Mouse (Mus musculus): ENCODE data around the gene Tomm6. TPM values are rescaled to one million over a fixed set of nuclear protein-coding genes. Genes with fewer than 3 reads are reported as not detected.
"Not testable (repeated sequence)": the region's sequence is repeated elsewhere in the genome, so short reads cannot be mapped to it uniquely, and the experiment has no call there.

Tomm6 gene
- polyA plus RNA-seq, 1 experiment from 2014 or later: 408 TPM

DNA sequence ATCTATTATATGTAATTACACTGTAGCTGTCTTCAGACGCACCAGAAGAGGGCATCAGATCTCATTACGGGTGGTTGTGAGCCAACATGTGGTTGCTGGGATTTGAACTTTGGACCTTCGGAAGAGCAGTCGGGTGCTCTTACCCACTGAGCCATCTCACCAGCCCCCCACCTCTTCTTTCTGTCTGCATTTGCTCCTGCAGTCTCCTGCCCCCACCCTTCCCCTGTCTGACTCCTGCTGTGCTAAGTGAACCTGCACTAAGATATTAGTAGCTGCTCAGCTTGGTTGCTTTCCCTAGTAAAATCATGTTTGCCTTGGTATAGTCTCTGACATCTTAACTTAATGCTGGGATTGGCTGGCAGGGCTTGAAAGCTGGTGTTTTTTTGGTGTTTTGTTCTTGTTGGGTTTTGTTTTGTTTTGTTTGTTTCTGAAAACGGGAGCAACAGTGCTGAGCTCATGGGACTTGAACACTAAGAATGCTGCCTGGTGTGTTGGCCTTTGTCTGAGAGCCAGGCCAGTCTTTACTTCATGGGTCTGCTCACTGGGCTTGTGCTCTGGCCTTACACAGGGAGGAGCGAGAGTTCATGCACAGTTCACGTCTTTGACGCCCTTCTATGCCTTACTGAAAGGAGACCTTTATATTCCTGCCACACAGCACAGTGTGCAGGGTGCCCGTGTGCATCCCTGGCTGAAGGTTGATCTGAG lies 25.0 kb downstream of the Tomm6 start:
- Histone ChIP-seq H3K9me3 (no peaks in the 10 kb centered on the region), H3K4me1 (replicated peaks) (peaks cover 12% of the 10 kb centered on the region; the same call in 1 of the 2 replicates), H3K27ac (peak overlapping the region; percentile 56; the same call in 1 of the 2 replicates), H3K4me3 (no peak overlapping the region), H3K27me3 (ENCODE audit: insufficient read depth, poor library complexity, severe bottlenecking) (no peaks in the 10 kb centered on the region), H3K36me3 (0 out of 2 replicates have a peak, but pooled peaks cover 2% of the 10 kb centered on the region)
- peak; percentile 42 for DNase-seq (ENCODE audit: low spot score)
- 43% methylated on average over 9 of the region's 9 CpGs for WGBS

- no peak overlapping the region for H3K4me3 ChIP-seq
- no peak overlapping the region for H3K27ac ChIP-seq
- peaks cover 6% of the 10 kb centered on the region; the same call in 1 of the 2 replicates for H3K36me3 ChIP-seq
- no peaks in the 10 kb centered on the region for H3K27me3 ChIP-seq (ENCODE audit: insufficient read depth, poor library complexity, severe bottlenecking)
- no peak for DNase-seq (ENCODE audit: low spot score)
- WGBS: 85% methylated on average over 3 of the region's 3 CpGs
- H3K9me3 ChIP-seq: no peaks in the 10 kb centered on the region
- peaks cover 6% of the 10 kb centered on the region; the same call in 1 of the 2 replicates for H3K4me1 ChIP-seq (replicated peaks)
These were observed 29.4 kb downstream of the Tomm6 start for GRCm38 (mm10) chr17:47658741-47659243.

GRCm38 (mm10) chr17:47657901-47658300 lies 30.3 kb downstream of the Tomm6 start:
- 89% methylated on average over 4 of the region's 4 CpGs for WGBS
- Histone ChIP-seq H3K4me3 (no peak overlapping the region), H3K27ac (no peak overlapping the region), H3K27me3 (ENCODE audit: insufficient read depth, poor library complexity, severe bottlenecking) (no peaks in the 10 kb centered on the region), H3K36me3 (peaks cover 11% of the 10 kb centered on the region; the same call in 1 of the 2 replicates), H3K4me1 (replicated peaks) (peaks cover 1% of the 10 kb centered on the region; the same call in 1 of the 2 replicates), H3K9me3 (no peaks in the 10 kb centered on the region)
- DNase-seq (ENCODE audit: low spot score): no peak

GRCm38 (mm10) chr17:47655697-47656096 lies 32.5 kb downstream of the Tomm6 start:
- H3K4me1 ChIP-seq (replicated peaks): peaks cover 21% of the 10 kb centered on the region
- no peaks in the 10 kb centered on the region for H3K9me3 ChIP-seq
- no peaks in the 10 kb centered on the region for H3K27me3 ChIP-seq (ENCODE audit: insufficient read depth, poor library complexity, severe bottlenecking)
- H3K4me3 ChIP-seq: no peak overlapping the region
- WGBS: 81% methylated on average over 5 of the region's 5 CpGs
- no peak for DNase-seq (ENCODE audit: low spot score)
- H3K36me3 ChIP-seq: peaks cover 11% of the 10 kb centered on the region; the same call in 1 of the 2 replicates
- no peak overlapping the region for H3K27ac ChIP-seq

- H3K4me1 ChIP-seq (replicated peaks): peaks cover 23% of the 10 kb centered on the region
- H3K27me3 ChIP-seq (ENCODE audit: insufficient read depth, poor library complexity, severe bottlenecking); H3K36me3 ChIP-seq; H3K4me3 ChIP-seq; H3K27ac ChIP-seq; DNase-seq (ENCODE audit: low spot score); H3K9me3 ChIP-seq: not testable (repeated sequence)
- WGBS: 92% methylated on average over 8 of the region's 8 CpGs
These were observed 33.8 kb downstream of the Tomm6 start for GRCm38 (mm10) chr17:47654346-47654745.

GRCm38 (mm10) chr17:47651953-47652352 lies 36.2 kb downstream of the Tomm6 start:
- Histone ChIP-seq H3K9me3 (no peaks in the 10 kb centered on the region), H3K4me1 (replicated peaks) (peaks cover 38% of the 10 kb centered on the region), H3K4me3 (no peak overlapping the region), H3K36me3 (peaks cover 9% of the 10 kb centered on the region; the same call in 1 of the 2 replicates), H3K27me3 (ENCODE audit: insufficient read depth, poor library complexity, severe bottlenecking) (no peaks in the 10 kb centered on the region), H3K27ac (peak overlapping the region; percentile 78)
- no peak for DNase-seq (ENCODE audit: low spot score)
- WGBS: 68% methylated on average over 2 of the region's 2 CpGs

- Histone ChIP-seq H3K36me3 (peaks cover 5% of the 10 kb centered on the region; the same call in 1 of the 2 replicates), H3K4me1 (replicated peaks) (peaks cover 38% of the 10 kb centered on the region), H3K27me3 (ENCODE audit: insufficient read depth, poor library complexity, severe bottlenecking) (no peaks in the 10 kb centered on the region), H3K27ac (peak overlapping the region; percentile 78; the same call in 1 of the 2 replicates), H3K9me3 (no peaks in the 10 kb centered on the region), H3K4me3 (no peak overlapping the region)
- 49% methylated on average over 4 of the region's 4 CpGs for WGBS
- DNase-seq (ENCODE audit: low spot score): peak; percentile 13
These were observed 39.2 kb downstream of the Tomm6 start for GRCm38 (mm10) chr17:47648966-47649365.

- DNase-seq (ENCODE audit: low spot score): peak; percentile 72
- Histone ChIP-seq H3K36me3 (no peaks in the 10 kb centered on the region), H3K27me3 (ENCODE audit: insufficient read depth, poor library complexity, severe bottlenecking) (no peaks in the 10 kb centered on the region), H3K27ac (no peak overlapping the region), H3K4me3 (no peak overlapping the region), H3K9me3 (no peaks in the 10 kb centered on the region), H3K4me1 (replicated peaks) (peaks cover 26% of the 10 kb centered on the region)
- WGBS: 72% methylated on average over 1 of the region's 1 CpGs
These were observed 41.5 kb downstream of the Tomm6 start for GRCm38 (mm10) chr17:47646683-47647082.

- H3K27ac ChIP-seq: no peak overlapping the region
- no peaks in the 10 kb centered on the region for H3K9me3 ChIP-seq
- H3K4me1 ChIP-seq (replicated peaks): peaks cover 6% of the 10 kb centered on the region; the same call in 1 of the 2 replicates
- WGBS: 87% methylated on average over 2 of the region's 2 CpGs
- no peaks in the 10 kb centered on the region for H3K36me3 ChIP-seq
- H3K4me3 ChIP-seq: no peak overlapping the region
- H3K27me3 ChIP-seq (ENCODE audit: insufficient read depth, poor library complexity, severe bottlenecking): no peaks in the 10 kb centered on the region
- DNase-seq (ENCODE audit: low spot score): no peak
These were observed 45.2 kb downstream of the Tomm6 start for GRCm38 (mm10) chr17:47642992-47643391.

Other genes with a start within 250 kb of the Tomm6 start
- 32.5 and 36.0 TPM in 2 replicates for gene Taf8, start 186.1 kb downstream of the Tomm6 start, polyA plus RNA-seq (2016; fragmentation: Nextera tagmentation; extraction: Ambion mirVana)
- 289 and 330 TPM in 2 replicates for gene Ccnd3, start 183.3 kb downstream of the Tomm6 start, polyA plus RNA-seq (2016; fragmentation: Nextera tagmentation; extraction: Ambion mirVana)
- 39.0 and 40.6 TPM in 2 replicates for gene Bysl, start 76.9 kb downstream of the Tomm6 start, polyA plus RNA-seq (2016; fragmentation: Nextera tagmentation; extraction: Ambion mirVana)
- 41.2 and 45.9 TPM in 2 replicates for gene Med20, start 76.8 kb downstream of the Tomm6 start, polyA plus RNA-seq (2016; fragmentation: Nextera tagmentation; extraction: Ambion mirVana)
- gene Gm20517, start 76.8 kb downstream of the Tomm6 start, polyA plus RNA-seq (2016; fragmentation: Nextera tagmentation; extraction: Ambion mirVana): 1.9 and 2.1 TPM in 2 replicates
- 6.7 and 8.4 TPM in 2 replicates for gene Usp49, start 57.7 kb downstream of the Tomm6 start, polyA plus RNA-seq (2016; fragmentation: Nextera tagmentation; extraction: Ambion mirVana)
- 9.5 and 12.7 TPM in 2 replicates for gene Frs3, start 644 bp upstream of the Tomm6 start, polyA plus RNA-seq (2016; fragmentation: Nextera tagmentation; extraction: Ambion mirVana)
- 0.27 and 0.86 TPM in 2 replicates for gene Gm21981, start 6.1 kb upstream of the Tomm6 start, polyA plus RNA-seq (2016; fragmentation: Nextera tagmentation; extraction: Ambion mirVana)
- gene Prickle4, start 6.3 kb upstream of the Tomm6 start, polyA plus RNA-seq (2016; fragmentation: Nextera tagmentation; extraction: Ambion mirVana): 0.34 and 0.66 TPM in 2 replicates
- 0.15 TPM in 1 of 2 replicates, not detected in the other for gene Pgc, start 38.5 kb upstream of the Tomm6 start, polyA plus RNA-seq (2016; fragmentation: Nextera tagmentation; extraction: Ambion mirVana)
- 2.2 and 3.7 TPM in 2 replicates for gene Tfeb, start 48.6 kb upstream of the Tomm6 start, polyA plus RNA-seq (2016; fragmentation: Nextera tagmentation; extraction: Ambion mirVana)
- 19.9 and 30.6 TPM in 2 replicates for gene Mdfi, start 146.3 kb upstream of the Tomm6 start, polyA plus RNA-seq (2016; fragmentation: Nextera tagmentation; extraction: Ambion mirVana)
- 25.1 and 29.4 TPM in 2 replicates for gene Foxp4, start 236.3 kb upstream of the Tomm6 start, polyA plus RNA-seq (2016; fragmentation: Nextera tagmentation; extraction: Ambion mirVana)